Mouse (Mus musculus) embryonic stem cell, embryonic (primary cell): ENCODE data around the gene Ncstn.

Experiments
- CTCF ChIA-PET, 4 experiments: fragments of 300-600 bp in 2 of 4; fragments of 350-600 bp in 2 of 4; sonication (Branson Sonifier 250); formaldehyde crosslinking; loops; one replicate each; lab custom pipeline; 2022; ENCODE audit warnings: inconsistent platforms in 2 of 4; lab: Charles Lee
- POLR2A ChIA-PET, 4 experiments: fragments of 300-600 bp in 2 of 4; fragments of 350-600 bp in 2 of 4; sonication (Branson Sonifier 250); formaldehyde crosslinking; loops; one replicate each; lab custom pipeline; 2022; ENCODE audit warnings: antibody characterized with exemption in 4 of 4, inconsistent platforms in 1 of 4; lab: Charles Lee

Gene Ncstn

DNA sequence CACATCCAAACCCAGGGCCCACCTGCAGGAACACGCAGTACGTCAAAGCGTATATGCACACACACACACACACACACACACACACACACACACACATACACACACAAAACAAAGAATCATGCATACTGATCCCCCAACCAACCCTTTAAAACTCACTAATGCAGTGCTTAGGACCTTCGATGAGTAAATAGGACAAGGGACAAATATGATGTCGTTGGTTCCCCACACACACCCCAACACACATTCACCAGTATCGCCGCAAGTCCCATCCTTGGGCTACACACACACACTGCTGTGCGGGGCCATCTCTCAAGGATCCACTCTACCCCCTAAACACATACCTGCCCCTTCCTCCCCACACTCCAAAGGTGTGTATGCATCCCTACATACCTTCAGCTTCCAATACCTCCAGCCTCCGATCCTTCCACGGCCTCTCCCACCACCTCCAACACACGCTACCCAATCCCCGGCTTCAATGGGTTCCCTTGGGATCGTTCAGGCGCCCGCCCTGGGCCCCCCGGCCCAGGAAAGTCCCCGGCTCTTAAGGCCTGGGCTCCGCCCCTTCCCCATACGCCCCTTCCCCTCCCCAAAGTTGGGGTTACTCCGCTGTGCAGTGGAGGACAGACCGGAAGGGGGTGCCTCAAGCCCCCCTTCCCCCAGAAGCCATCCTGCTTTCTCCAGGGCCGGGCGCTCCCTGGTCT lies 56.2 kb downstream of the Ncstn start:
- ChIA-PET CTCF (interaction anchor here in 3 of 4 experiments (0.6 to 1.2 kb wide), 10 partner anchors 14 to 298 kb away, joined by 3 to 15 read pairs (median 4); no protein-coding TSS in a partner anchor), POLR2A (interaction anchor here in 3 of 4 experiments (0.7 to 2.5 kb wide), 21 partner anchors 7 to 350 kb away, joined by 3 to 15 read pairs (median 4); partner anchors contain the start of genes Pigm (in 2 of the 3), Copa (in 1 of the 3), Dcaf8 (in 1 of the 3) and Ncstn (in 1 of the 3))

DNA sequence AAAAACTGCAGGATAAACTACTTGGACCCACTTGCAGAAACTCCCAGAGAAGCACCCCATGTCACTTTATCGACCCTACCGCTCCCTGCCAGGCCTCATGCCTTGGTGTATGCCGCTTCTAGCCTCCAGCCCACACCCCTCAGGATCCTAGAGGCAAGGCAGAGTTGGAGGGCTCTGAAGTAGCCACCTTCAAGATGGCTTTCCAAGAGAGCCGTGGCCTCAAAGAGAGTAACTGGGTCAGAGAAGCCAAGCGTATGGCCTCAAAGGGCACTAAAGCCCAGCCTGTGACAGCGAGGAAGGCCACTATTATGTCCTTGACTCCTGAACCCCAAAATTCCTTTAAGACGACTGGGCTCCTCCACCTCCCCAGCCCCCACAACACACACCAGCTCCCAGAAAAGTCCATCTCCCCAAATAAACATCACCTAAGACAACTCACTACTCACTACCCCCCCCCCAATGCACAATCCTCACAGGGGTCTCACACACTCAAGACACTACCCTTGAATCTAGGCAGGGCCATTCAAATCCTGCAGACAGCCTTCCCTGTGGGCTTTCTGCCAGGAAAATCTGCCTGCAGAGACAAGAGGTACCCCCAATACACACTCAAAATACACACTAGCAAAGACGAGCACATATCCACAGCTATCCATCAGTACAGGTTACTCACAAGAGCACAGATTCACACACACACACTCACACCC lies 57.2 kb downstream of the Ncstn start:
- ChIA-PET CTCF (interaction anchor here in 2 of 4 experiments (0.6 to 1.3 kb wide), 2 partner anchors 13 to 489 kb away, joined by 3 to 4 read pairs; no protein-coding TSS in a partner anchor), POLR2A (interaction anchor here in 3 of 4 experiments (0.6 to 1.4 kb wide), 6 partner anchors 12 to 276 kb away, joined by 3 to 4 read pairs (median 4); no protein-coding TSS in a partner anchor)

DNA sequence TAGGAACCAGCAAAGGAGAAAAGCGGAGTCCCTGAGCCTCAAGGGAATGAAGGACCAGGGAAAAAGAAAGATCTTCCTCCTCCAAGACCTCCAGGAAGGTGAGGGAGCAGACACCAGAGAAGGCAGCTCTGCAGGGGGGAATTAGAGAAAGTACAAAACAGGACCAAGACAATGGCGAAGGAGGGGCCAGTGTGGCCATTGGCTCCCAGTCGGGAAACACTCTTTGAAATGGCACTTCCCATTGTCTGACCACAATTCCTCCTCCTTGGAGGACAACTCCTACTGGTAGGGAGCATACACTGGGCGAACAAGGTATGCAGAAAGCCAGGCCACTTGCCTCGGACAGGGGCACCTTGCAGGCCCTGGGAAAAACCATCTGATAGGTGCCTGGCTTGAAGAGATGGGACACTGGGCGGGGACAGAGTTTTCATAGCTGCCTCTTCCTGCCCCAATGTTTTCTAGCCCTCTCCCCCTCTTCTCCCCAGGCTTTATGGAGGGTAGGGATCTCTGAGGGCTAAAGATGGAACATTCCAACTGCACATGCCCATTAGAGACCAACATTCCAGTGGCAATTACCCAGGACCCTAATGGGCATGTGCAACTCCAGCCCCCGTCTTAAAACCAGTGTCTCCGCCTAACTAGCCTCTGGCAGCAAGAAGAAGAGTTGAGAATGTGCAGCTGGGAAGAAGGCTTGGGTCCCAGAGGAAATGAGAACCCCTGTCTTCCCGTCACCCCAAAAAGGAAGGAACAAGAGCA lies 58.3 kb downstream of the Ncstn start:
- POLR2A ChIA-PET = interaction anchor here in 3 of 4 experiments (0.6 to 1.6 kb wide), 14 partner anchors 11 to 300 kb away, joined by 3 to 6 read pairs (median 3); no protein-coding TSS in a partner anchor
- CTCF ChIA-PET = interaction anchor here (0.6 to 4.6 kb wide), 10 partner anchors 12 to 490 kb away, joined by 3 to 27 read pairs (median 4); partner anchors contain the start of gene Kcnj10 (in 1 of the 4)

DNA sequence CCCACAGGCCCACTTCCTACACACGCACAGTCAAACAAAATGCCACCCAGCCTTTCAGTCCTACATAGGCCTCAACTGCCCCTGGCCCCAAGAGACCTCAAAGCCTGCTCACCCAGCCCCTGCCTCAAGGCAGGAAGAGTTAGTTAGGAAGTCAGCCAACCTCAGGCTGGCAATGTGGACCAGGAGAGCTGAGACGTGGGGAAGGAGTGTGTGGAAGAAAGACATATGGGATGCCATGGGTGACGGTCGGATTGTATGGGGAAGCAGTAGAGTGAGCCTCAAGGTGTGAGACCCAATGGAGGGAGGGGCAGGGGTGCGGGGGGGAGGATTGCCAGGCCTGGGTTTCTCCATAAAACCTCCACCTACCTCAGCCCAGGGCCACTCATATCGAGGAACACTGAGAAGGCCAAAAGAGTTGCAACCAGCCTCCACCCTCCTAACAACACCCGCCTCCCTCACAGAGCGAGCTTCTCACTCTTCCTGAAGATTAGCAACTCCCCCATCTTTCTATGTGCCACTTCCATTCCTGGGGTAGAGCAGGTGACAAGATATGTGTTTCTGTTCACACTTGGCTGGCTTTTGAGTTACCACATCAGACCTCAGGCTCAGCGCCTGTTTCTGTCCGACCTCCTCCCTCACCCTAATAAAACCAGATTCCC lies 62.6 kb downstream of the Ncstn start:
- ChIA-PET CTCF (interaction anchor here in 3 of 4 experiments (1.0 to 4.6 kb wide), 4 partner anchors 8 to 109 kb away, joined by 3 to 27 read pairs (median 9); no protein-coding TSS in a partner anchor), POLR2A (interaction anchor here in 3 of 4 experiments (0.8 to 2.3 kb wide), 6 partner anchors 8 to 12 kb away, joined by 3 to 7 read pairs (median 4); no protein-coding TSS in a partner anchor)

DNA sequence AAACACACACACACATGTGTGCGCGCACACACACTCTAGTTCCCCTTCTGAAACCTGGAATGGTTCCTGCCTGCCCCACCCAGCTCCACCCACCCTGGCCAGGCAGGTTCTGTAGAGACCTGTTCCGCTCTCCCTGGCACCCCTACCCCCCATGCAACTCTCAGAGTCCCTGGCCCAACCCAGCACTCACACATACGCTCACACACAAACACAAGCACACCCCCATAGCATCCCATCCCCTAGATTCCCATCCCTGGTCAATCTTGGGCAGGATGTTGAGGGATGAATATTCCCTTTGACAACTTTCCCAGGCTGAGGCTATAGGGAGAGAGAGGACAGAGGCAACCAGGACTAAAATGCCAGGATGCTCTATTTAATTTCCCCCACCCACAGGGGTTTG lies 63.3 kb downstream of the Ncstn start:
- POLR2A ChIA-PET = interaction anchor here in 2 of 4 experiments (0.7 to 2.3 kb wide), 5 partner anchors 8 to 258 kb away, joined by 3 to 7 read pairs (median 5); no protein-coding TSS in a partner anchor
- CTCF ChIA-PET = interaction anchor here in 2 of 4 experiments (0.6 to 1.4 kb wide), 3 partner anchors 9 to 110 kb away, joined by 3 to 13 read pairs (median 4); no protein-coding TSS in a partner anchor

DNA sequence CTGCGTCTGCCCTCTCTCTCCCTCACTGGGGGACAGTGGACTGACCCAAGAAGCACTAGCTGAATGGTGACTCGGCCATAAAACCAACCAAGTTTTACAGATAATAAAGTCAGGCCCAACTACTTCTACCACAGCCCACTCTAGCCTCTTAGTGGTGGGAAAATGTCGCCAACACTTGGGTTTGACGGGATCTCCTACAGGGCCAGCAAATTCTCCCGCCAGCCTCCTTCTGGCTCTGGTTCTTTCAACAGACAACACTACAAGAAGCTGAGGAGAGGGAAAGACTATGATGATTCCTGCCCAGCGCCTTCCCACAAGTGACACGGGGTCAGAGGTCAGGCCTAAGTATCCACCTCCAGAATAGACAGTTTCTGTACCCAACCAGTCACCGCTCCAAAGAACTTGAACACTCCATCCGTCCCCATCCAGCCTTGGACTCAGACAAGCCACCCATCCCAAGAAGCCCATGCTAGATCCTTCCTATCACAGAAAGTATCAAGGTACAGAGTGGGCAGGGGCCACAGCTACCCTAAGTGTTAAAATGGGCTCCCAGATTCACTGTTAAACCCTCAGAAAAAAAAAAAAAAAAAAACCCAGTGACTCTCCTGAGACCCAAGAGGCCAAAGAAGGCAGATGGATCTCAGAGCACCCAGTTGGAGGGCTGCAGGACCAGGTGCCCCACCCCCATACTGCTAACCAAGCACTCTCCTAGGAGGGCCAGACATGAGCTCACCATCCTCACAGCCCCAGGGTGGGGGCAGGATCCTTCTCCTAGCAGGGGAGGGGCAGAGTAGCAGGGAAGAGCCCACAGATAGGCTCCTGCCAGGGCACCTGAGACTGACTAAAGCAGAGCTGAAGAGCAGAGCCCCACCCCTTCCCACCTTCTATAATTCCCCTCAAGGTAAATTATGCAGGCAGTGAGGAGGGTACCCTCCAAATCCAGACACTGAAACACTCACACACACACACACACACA lies 64.0 kb downstream of the Ncstn start:
- ChIA-PET CTCF (interaction anchor here in 2 of 4 experiments (0.6 to 1.0 kb wide), 3 partner anchors 14 to 517 kb away, joined by 4 to 13 read pairs (median 8); no protein-coding TSS in a partner anchor), POLR2A (interaction anchor here in 2 of 4 experiments (0.7 to 2.7 kb wide), 5 partner anchors 9 to 258 kb away, joined by 4 to 8 read pairs (median 5); no protein-coding TSS in a partner anchor)

DNA sequence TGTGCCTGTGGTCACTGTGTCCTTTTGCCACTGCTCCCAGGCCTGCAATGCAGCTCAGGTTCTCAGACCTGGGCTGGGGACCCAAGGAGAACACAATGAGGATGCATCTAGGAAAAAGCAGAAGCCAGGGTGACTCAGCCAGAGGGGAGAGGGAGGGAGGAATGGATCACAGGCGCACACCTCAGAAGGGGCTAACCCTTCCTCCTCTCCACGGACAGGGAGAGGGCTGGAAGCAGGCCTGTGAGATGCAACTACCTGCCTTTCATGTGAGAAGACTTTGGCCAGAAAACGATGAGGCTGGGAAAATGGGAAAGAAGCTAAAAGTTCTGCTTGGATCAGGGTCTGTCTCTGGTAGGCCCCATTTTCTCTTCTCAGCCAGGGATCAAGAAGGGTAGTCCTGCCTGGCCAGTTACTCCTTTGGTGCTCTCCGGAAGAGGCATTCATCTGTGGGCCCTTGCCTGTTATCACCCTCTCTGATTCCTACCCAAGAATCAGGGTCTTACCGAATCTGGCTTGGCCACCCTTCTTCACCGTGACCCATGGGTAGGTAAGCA lies 65.0 kb downstream of the Ncstn start:
- ChIA-PET POLR2A (interaction anchor here in 2 of 4 experiments (0.5 to 2.7 kb wide), 3 partner anchors 10 to 294 kb away, joined by 3 to 8 read pairs (median 4); no protein-coding TSS in a partner anchor), CTCF (interaction anchor here in 1 of 4 experiments (0.6 kb wide), 2 partner anchors 299 to 515 kb away, joined by 3 to 8 read pairs; no protein-coding TSS in a partner anchor)

DNA sequence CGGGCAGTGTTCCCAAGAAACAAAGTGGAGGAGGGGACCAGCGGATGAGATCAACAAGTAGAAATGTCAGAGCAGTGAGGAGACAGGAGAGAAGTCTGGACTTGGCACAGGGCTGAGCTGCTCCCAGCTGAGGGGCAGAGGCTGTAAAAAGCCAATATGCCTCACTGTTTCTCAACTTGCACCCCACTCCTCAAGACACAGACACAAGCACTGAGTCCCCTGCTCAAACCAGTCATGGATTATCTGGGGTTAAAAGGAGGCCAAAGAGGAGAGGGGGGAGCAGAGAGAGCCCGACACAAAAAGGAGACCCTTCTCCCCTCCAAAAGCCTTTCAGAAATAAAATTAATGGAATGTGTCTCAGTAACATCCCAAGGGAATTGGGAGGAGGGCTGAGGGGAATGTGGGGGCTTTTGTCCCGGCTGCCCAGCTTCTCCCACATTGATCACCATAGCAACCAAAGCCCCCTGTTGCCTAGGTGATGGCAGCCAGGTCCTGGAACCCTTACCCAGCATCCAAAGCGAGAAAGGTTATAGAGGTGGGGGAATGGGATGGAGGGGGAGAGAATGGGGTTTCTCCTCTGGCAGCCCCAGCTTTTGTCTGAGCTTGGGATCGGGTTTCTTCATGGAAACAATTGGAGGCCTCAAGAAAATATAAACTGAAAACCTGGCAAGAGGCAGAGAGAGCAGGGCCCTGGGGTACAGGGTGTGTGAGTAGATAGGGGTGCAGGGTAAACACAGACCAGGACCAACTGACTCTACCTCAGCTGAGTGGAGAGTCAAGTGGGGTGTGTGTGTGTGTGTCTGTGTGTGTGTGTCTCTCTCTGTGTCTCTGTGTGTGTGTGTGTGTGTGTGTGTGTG lies 65.7 kb downstream of the Ncstn start:
- POLR2A ChIA-PET = interaction anchor here in 2 of 4 experiments (0.5 to 2.7 kb wide), 3 partner anchors 10 to 295 kb away, joined by 3 to 8 read pairs (median 3); no protein-coding TSS in a partner anchor
- CTCF ChIA-PET = interaction anchor here in 3 of 4 experiments (0.5 to 0.9 kb wide), 3 partner anchors 16 to 765 kb away, joined by 3 to 5 read pairs (median 4); no protein-coding TSS in a partner anchor

DNA sequence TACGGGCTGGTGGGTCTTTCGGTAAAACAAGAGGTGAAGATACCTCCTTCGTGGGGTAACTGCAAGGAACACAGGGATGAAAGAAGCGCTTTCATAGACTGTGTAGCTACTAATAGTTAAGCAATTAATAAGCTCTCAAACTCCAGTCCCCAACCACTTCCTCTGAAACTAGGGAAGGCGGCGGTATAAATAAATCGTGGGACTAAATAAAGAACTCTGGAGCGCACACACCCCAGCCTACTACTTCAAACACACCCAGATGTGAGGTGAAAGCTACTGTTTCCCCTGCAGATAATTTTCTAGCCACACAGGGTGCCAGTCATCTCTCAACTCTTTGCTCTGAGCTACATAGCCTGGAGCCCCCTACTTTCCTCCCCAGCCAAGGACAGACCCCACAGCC lies 66.6 kb downstream of the Ncstn start:
- CTCF ChIA-PET = interaction anchor here in 2 of 4 experiments (0.5 to 0.9 kb wide), 3 partner anchors 15 to 764 kb away, joined by 3 to 5 read pairs (median 5); no protein-coding TSS in a partner anchor
- POLR2A ChIA-PET = interaction anchor here in 2 of 4 experiments (0.6 to 2.7 kb wide), 5 partner anchors 11 to 26 kb away, joined by 3 to 8 read pairs (median 4); no protein-coding TSS in a partner anchor
